In the genomic region with DNA sequence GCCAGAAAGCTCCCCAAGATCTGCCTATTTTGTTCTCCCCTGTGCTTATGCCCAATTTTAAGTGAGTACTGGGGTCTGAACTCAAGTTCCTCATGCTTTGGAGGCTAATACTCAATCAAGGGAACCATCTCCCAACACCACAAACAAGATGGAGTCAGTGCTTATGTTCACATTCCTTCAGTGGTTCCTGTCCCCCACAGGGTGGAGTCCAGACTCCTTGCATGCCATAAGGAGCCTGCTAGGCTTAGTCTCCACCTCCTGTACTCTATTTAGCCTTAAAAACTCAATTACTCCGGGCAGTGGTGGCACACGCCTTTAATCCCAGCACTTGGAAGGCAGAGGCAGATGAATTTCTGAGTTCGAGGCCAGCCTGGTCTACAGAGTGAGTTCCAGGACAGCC, we compare ENCODE assay signal across 24 mouse cellular contexts. TPM values are rescaled to one million over a fixed set of nuclear protein-coding genes. Genes with fewer than 3 reads are reported as not detected.
"Had no signal": no experiment of that assay in that cellular context is flagged by ENCODE, and none has a peak within 500 bp of the region (broad histone marks: within the 10 kb centered on the region; RNA-seq: fewer than 3 reads in every experiment).

No protein-coding gene starts in this region.

- H3K36me3 ChIP-seq: midbrain, embryonic 12.5 days; neural tube, embryonic 13.5 days; neural tube, embryonic 15.5 days had no signal

- H3K4me3 ChIP-seq: midbrain, embryonic 12.5 days; neural tube, embryonic 13.5 days; neural tube, embryonic 15.5 days had no signal

- ATAC-seq: midbrain, embryonic 16.5 days had no signal

- H3K9me3 ChIP-seq: midbrain, embryonic 12.5 days; neural tube, embryonic 13.5 days; neural tube, embryonic 15.5 days had no signal

- H3K27ac ChIP-seq: midbrain, embryonic 12.5 days; neural tube, embryonic 13.5 days; neural tube, embryonic 15.5 days had no signal

- DNase-seq: lung, adult 18-20 months; lung, embryonic 14.5 days; lung, postnatal 10 days; lung, postnatal 4 days; midbrain, embryonic 14.5 days; retina, postnatal 1 day; right cerebral cortex, adult 18-20 months; right cerebral cortex, postnatal 25 days; spleen, adult 18-20 months; thymus, adult 18-20 months; thymus, postnatal 14 days; thymus, postnatal 36 days had no signal

- H3K9ac ChIP-seq: lung, embryonic 14.5 days; midbrain, embryonic 12.5 days; neural tube, embryonic 13.5 days; neural tube, embryonic 15.5 days had no signal

- H3K4me2 ChIP-seq: lung, embryonic 14.5 days; midbrain, embryonic 12.5 days; neural tube, embryonic 13.5 days; neural tube, embryonic 15.5 days had no signal

RNA-seq across cellular contexts. Expression of gene Bhlha9, which starts 47.4 kb away (rescaled TPM):
- total RNA-seq: megakaryocyte-erythroid progenitor cell, adult 5-6 weeks had no signal
- polyA plus RNA-seq: liver, embryonic 16.5 days; lung, embryonic 14.5 days; midbrain, embryonic 12.5 days; myocyte; neural tube, embryonic 11.5 days; stomach, embryonic 14.5 days; stomach, embryonic 16.5 days; thymus, postnatal 0 days had no signal

RNA-seq across cellular contexts. Expression of gene Trarg1, which starts 54.7 kb away (rescaled TPM):
- total RNA-seq: megakaryocyte, adult 5-6 weeks; megakaryocyte-erythroid progenitor cell, adult 5-6 weeks had no signal
- polyA plus RNA-seq: liver, embryonic 16.5 days; midbrain, embryonic 12.5 days had no signal
